Mouse (Mus musculus) induced T-regulatory cell, adult 2 months (primary cell): ENCODE measurements around the gene Gm9887.

ENCODE experiments used
- DNase-seq: peaks from one replicate; pipeline ENCODE4 v3.0.0-alpha.2; 2012; ENCODE audit warnings: low read depth

Gm9887 gene

DNA sequence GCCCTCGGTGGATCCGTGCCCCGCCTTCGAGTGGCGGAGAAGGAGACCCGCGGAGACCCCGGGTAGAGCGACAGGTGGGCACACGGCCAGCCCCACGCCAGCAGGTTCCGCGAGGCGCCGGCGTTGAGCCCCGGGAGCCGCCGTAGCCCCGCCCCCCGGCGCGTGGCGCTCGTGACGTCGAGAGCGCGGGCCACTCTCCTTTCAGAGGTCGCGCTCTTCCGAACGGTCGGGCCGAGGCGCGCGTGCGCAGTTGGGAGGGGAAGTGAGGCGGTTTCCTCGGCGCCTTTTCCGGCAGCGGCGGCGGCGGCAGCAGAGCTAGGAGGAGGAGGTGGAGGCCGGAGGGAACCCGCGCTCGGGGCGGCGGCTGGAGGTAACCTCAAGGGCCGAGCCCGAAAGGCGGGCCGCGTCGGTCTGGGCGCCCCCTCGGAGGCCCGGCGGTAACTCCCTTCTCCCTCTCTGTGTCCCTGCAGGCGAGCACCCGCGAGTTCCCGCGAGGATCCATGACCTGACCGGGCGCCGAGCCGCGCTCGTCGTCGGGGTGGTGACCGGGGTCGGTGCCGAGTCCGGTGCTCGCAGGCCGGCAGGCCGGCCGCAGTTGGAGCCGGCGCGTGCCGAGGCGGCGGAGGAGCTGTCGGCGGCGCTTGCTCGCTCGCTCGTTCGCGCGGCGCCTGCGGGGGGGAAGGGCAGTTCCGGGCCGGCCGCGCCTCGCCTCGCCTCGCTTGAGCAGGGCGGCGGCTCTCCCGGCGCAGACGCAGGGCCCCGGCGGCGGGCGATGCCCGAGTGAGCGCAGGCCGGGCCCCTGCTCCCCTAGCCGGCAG lies at the start of gene Gm9887, which contains the start of gene Arf6:
Gene Gm9887, minus strand, starts transcription at position 605 of the 818 bp plus-strand sequence.
Gene Arf6, plus strand, starts transcription at position 297 of the 818 bp plus-strand sequence.
- peak; percentile 99 for DNase-seq

DNA sequence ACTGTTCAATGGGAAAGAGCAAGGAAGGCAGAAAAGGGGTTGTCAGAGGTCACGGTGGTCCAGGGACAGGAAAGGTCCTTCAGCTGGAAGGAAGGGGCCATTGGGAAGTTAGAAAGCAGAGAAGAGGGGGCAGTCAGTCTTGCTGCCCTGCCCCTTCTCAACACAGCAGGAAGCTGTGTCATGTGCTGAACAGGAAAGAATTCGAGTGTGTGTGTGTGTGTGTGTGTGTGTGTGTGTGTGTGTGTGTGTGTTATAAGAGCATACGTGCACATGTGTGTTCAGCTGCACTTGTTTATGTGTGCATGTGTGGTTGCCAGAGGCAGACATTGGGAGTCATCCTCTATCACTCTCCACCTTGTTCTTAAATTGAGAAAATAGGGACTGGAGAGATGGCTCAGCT lies 48.5 kb upstream of the Gm9887 start:
- DNase-seq: no peak

DNA sequence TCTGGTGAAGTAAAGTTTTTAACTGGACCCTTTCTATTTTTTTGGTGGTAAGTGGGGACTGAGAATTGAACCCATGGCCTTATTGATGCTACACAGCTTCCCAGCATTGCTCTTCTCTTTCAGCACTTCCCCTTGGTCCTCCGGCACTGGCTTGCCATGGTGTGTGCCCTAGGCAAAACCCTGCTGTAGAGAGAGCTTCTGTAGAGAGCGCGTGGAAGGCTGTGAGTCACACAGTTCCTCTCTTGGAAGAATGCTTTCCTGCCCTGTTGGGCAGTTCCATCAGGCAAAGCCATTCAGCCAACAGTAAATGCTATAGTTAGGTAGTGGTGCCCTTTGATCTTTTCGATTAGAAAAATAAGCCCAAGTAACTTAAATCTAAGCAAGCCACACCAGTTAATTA lies 47.3 kb upstream of the Gm9887 start:
- DNase-seq: no peak

DNA sequence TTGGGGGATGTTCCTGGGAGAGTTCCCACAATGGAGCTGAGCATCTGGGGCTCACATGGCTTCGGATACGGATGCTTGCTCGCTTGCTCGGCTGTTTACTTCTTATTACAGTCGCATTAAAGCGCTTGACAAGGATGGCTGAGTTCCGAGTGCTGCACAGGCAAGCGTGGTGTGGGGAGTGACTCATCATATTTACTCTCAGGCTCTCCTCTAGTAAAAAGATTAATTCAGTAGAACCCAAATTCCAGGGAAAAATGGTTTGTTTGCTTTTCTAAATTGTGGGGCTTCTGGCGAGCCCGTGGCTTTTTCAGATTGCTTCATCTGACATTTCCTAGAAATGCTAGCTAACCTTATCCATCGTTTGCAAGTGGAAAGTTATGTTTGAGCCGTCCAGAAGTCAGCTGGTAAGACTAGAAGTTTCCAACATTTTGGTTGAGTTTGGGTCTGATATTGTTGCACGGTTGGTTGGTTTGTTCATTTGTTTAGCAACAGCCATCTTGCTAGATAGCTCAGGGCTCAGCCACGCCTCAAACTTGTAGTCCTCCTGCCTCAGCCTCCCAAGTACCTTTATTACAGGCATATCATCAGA lies 46.9 kb upstream of the Gm9887 start:
- DNase-seq: no peak

DNA sequence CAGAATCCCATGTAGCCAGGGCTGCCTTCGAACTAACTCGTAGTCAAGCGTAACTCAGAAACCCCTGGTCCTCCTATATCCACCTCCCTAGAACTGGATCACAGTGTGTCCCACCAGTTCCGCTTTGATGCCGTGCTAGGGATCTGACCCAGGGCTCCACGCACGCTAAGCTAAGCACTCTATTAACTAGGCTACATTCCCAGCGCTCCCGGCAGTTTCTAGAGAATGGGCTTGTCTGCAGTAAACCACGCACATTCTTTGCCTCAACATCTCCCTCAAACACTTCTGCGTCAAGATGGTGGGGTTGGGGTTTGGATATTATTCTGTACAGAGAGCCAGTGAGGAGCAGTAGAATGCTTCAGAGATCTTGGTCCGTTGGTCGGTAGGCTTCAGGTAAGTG lies 46.3 kb upstream of the Gm9887 start:
- no peak for DNase-seq

DNA sequence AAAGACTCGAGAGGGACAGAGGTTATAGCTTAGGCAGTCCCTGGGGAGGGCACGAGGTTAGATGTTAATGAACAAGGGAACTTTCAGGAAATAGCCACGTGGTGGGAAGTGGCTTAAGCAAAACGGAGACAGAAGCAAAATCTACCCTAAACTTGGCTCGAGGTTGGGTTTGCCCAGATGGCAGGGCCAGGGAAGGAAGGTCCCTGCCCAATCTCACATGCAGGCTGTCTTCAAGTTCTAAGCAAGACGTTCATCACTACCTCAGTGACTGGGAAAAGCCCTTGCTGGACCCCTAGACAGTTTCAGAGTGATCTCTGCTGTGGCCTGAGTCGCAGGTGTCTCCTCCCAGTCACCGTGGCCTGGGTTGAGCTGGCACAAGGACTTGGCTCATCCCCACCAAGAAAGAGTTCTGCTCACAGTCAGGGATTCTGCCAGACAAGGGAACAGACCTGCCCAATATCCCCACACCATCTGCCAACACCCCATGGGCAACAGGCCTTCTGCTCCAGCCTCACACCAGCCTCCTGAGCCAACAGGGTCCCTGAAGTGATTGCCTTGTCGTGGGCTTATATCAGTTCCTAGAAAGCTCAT lies 45.5 kb upstream of the Gm9887 start:
- DNase-seq: no peak

DNA sequence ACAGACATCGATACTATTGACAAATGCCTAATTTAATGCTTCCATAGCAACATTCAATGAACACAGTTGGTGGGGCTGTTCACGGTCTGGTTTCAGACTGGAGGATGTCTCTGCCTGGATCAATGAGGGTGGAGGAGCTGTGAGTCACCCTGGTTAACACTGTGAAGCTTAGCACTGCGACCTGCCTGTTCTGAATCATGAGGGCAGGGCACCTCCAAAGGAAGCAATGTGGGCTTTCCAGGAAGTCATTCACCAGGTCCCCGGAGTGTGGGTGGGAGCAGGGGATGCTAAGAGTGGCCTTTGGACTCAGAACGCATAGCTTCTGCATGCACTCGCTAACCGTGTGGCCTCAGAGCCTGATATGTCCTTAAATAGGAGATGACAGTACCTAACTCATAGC lies 44.5 kb upstream of the Gm9887 start:
- peak; percentile 65 for DNase-seq

DNA sequence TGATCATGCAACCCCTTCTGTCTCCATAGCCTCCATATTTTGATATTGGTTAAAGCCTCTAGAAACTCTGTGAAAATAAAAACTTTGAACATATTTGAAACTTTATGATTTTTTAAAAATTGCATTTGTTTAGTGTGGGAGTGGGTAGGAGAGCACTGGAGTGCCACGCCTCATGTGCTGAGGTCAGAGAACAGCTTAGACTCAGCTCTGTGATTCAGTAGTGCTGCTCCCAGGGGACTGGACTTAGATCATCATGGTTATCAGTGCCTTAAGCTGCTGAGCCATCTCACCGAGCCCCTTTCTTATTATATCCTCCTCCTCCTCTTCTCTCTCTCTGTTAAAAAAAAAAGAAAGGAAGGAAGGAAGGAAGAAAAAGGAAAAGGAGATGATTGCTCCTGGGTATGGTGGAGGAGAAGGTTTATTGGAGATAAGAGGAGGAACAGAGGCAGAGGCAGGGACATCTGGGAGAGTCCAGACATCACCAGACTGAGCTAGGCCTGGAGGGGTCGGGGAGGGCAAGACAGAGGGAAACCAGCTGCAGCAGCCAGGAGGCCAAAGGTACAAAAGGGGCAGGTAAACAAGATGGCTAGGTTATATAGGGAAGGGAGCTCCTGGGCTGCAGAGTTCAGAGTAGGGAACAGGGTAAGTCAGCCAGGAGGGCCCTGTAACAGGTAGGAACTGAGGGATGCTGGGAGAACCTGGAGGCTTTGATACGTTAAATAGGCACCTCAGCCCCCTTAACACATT lies 42.7 kb upstream of the Gm9887 start:
- no peak for DNase-seq

DNA sequence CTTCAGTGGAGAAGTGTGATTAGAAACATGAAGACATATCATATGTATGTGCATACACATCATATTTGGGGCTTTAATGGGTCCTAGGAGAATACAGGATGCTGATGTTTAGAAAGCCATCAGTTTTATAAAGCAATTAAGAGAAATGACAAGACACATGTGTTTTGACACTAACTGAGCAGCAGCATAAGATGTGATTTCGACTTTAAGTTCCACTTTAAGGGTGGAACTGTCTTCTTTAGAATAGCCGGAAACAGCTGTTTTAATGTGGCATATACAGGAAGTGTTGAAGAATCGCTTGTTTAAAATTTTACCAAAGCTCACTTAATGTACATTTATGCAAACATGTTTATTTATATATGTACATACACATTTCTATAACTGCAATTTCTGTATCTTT lies 41.0 kb upstream of the Gm9887 start:
- DNase-seq: peak; percentile 68

DNA sequence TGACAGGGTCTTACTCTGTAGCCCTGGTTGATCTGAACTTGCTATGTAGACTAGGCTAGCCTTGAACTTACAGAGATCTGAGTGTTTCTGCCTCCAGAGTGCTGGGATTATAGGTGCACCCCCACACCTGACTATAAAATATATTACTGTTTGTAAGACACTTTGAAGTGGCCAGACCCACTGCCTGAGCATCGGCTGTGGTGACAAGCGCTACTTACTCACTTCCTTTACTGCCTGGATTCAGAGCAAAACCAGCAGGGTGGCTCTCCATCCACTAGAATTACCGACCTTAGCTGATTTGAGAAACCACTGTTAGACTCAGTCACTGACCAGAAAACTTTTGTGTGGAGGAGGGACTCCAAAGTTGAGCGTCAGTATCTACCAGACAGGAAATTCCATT lies 39.7 kb upstream of the Gm9887 start:
- peak; percentile 72 for DNase-seq

DNA sequence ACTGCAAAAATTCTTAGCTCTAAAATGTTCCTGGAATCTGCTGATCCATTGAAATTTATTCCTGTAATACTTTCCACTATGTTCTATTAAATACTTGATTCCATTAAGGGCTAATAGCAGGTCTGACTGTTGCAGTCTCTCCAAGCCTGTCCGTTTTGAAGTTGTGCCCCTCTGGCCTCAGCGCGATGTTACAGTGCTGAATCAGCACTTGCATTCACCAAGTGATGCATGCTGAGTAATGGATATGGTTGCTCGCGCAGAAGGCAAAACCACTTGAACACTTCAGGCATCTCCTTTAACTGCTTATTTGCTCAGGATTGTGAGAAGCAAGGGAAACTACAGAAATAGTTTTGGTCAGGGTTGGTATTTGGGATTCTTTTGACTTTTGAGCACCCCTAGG lies 38.5 kb upstream of the Gm9887 start:
- DNase-seq: no peak

DNA sequence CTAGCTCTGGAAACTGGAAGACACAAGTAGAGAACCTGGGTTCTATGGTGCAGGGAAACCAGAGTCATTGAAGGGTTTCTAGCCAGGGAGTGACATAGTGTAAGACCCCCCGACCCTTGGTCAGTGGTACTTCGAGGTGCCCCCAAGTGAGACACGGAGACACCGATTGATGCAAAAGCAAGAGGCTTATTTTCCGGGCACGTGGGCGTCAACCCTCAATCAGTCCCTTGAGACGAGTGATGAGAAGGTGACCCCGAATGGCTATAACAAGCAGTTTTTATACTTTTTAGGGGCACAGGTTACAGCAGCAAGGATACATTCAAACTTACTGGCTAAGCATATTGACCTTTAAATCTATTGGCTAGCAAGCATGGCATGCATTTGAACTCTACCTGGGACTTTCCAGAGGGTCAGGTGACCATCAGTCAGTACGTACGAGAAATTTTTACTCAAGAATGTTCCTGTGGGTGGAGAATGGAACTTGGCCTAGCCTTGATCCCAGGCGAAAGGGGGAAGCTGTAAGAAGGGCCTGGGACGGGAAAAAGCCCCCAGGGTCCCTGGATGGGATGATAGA lies 30.4 kb upstream of the Gm9887 start:
- DNase-seq: peak; percentile 56

DNA sequence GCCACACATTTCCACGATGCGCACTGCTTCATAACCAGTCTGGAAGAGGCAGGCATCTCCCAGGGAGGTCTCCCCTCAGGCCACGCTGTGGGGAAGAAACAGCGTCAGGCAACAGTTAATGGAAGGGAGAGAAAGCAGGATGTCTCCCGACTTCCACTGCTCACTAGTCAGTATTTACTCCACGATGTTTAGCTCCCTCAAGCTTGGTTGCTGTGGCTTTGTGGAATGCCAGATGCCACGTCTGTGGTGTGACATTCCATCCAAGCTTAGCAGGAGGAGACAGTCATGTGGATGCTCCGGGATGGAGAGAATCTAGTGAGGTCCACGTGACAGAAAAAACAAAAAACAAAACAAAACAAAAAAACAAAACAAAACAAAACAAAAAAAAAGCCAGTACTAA lies 29.8 kb upstream of the Gm9887 start:
- DNase-seq: no peak

DNA sequence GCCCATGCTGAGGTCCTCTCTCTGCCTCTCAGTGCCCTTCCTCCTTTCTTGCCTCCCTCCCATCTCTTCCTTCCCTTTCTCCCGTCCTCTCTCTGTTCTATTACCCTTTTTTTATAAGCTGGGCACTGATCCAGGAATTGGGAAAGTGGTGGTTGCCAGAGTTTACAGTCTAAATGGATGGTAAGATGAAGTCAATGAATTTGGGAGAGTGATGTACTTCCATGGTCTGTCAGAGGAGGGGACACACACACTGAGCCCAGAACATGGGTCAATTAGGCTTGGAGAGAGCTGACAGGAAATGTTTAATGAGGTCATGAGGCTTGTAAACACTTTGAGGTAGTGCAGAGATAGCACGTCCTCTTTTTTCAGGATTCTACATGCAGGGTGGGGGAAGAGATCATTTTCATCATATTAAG lies 28.6 kb upstream of the Gm9887 start:
- no peak for DNase-seq

DNA sequence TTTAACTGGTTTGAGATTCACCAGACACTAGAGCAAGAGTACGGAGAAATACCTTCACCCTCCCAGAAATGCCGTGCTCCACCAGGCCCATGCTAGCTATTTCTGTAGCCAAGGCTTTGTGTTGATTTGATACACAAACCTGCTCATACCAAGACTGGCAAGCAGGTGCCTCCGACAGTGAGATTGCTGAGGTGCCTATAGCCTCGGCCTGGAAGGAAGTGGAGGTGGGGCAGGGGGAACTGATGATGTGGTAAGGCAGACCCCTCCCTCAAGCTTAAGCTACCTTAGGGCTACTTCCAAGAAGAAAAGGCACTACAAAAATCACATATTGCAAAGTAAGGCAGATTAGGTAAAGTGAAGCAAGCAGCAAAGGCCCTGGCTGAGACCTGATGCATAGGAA lies 28.1 kb upstream of the Gm9887 start:
- no peak for DNase-seq

DNA sequence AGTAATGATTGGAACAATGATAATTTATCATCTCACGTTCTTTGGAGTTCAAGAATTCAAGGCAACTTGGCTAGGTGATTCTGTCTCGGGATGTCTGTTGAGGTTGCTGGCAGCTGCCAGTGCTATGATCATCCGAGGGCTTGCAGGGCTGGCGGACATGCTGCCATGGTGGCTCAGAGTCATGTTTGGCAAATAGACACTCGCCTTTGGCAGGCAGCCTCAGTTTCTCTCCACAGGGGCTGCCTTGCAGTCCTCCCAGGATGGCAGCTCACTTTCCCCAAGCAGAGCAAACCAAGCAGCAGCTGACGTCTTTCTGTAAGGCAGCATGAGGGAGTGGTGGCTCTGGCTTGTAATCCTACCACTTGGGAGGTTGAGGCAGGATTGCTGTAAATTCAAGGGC lies 22.2 kb upstream of the Gm9887 start:
- DNase-seq: no peak

DNA sequence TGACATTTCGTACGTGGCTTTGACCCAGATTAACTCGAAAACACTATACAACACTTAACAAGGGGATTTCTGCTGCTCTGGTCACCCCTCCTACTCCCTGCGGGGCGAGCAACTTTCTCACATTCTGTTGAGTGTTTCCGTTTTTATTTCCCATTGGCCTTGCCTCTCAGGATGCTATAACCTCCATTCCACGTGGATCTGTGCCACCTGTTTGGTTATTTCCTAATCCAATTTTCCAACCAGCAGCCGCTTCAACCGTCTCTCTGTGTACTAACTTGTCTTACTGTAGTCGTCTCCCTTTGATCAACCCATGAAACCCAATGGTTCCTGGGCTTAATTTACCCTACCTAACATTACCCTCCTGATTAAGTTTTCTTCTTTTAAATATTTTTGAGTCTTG lies 20.8 kb upstream of the Gm9887 start:
- no peak for DNase-seq

DNA sequence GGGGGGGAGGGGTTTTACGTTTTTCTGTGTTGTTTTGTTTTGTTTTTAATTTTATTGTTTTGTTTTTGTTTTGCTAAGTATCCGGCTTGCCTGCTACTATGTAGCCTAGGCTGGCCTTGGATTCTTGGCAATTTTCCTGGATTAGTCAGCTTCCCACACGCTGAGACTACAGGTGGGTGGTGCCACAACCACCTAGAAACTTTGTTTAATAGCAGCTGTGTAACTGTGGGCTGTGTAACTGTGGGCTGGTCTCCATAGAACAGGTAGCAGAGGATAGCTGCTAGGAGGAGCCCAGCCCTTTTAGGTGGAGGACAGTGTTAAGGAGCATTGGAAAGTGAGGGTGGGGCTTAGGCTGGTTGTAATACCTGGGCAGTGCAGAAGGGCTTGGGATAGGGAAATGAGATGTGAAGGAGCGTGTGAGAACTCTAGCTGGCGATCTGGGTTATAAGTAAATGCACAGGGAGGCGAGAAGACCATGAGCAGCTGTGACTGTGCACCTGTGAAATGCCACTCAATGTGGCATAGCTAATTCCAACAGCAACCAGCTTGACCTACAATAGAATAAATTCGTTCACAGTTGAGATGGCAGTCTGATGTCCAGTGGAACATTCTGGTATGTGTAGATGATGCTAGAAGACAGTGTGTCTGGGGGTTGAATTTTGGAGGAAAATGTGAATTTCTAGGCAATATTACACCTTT lies 17.9 kb upstream of the Gm9887 start:
- no peak for DNase-seq

DNA sequence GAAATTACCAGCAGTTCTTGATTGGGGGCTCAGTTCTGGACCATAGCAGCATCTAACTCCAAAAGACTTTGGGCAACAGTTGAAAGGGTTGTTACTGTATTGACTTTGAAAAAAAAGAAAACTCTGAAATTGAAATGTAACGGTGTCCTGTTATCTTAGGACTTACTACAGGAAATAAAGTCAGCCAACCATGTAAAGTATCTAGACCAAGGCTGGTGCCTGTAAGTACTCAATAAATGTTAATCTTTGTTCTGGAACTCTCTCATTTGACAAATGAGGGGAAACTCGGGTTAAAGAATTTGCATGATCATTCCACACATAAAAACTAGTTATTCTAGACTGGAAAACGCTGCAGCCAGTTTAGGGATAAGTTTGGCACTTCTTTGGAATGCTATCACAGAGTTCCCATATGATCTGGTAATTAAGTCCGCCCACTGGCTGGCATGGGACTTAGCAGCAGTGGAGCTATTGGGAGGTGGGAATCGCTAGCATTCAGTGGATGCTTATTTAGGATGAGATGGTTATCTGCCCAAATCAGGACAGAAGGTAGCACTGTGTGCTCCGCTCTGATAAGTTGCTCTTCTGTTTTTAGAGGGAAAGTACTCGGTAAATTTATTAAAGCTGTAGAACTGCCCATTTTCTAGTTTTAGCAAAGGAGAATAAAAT lies 17.1 kb upstream of the Gm9887 start:
- DNase-seq: no peak

DNA sequence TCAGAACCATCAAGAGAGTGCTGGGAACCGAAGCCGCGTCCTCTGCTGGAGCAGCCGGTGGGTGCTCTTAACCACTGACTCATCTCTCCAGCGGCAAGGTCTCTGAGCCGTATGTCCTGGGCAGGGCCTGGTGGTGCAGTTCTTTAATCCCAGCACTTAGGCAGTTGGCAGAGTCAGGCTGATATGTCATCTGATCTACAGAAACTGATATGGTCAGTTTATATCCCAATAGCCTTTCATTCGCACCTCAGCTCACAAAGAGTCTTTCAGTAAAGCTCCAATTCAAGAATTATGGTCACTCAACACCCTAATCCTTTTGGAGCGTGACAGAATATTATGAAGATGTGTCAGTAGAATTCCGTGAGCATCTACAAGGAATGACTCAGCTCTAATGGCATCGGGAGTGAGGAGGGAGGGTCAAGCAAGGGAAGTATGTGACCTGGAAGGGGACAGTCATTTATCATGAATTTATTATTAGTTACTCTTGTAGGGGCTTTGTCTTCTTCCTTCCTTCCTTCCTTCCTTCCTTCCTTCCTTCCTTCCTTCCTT lies 16.1 kb upstream of the Gm9887 start:
- no peak for DNase-seq

DNA sequence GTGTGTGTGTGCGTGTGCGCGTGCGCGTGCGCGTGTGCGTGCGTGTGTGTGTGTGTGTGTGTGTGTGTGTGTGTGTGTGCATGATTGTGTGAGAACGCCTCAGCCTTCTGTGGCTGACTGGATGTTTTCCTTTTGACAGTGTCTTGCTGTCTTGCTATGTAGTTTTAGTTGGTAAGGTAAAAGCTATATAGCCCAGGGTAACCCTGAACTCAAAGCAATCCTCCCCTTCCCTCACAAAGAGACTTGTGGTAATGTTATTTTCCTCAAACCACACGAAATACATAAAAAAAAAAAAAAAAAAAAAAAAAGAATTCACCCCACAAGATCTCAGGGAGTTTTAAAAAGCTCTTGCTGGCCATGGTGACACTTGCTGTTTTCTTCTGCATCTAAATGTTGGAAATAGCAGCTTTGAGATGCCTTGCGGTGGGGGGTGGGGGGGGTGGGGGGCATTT lies 14.0 kb upstream of the Gm9887 start:
- DNase-seq: peak; percentile 71
